Mouse (Mus musculus): Measurements from ENCODE around the gene Fam45a.

DNA sequence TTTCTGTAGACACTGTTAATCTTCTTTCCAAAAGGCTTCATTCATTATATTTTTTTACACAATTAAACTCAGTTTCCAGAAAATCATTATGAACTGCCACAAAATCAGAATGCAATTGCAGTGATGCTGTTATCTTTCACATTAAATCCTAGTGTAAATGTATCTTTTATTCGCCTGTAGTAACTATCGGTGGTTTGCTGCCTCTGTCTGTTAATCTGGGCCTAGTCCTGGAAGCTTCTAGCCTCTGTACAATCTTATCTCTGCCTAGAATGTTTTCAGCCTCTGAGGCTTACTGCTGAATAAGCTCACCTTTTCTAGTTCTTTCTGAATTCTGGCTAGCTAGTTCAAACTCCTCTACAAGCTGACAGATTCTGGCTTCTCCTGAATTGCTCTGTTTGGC is 1.5 kb upstream of the Fam45a start:
- TF ChIP-seq CTCF (IDR thresholded peaks at IDR 0.05; ENCODE audit: low read depth, low read length) (no peak), EP300 (IDR thresholded peaks at IDR 0.05; ENCODE audit: insufficient read depth, low read depth, low read length) (no peak)
